Mouse (Mus musculus) pancreas, adult 10 weeks (tissue): ENCODE measurements around the gene Tecrl. TPM values are rescaled to one million over a fixed set of nuclear protein-coding genes. Genes with fewer than 3 reads are reported as not detected.

Source experiments
- polyA plus RNA-seq: library from polyadenylated mRNA; stranded (reverse); fragments of 350-450 nt; fragmentation: Illumina TruSeq; extraction: RNeasy Lipid Tissue Mini Kit (QIAGEN cat#74804); gene quantifications from one replicate; pipeline ENCODE4 v1.2.3, GENCODE M21; 2015; ENCODE audit warnings: low read depth, low replicate concordance; ENCODE audit not compliant: insufficient read depth

Tecrl gene
- polyA plus RNA-seq: not detected

GRCm38 (mm10) chr5:83354846-83355561, at the start of gene Tecrl:
Tecrl (minus strand) TSS chr5:83355195.

